Mouse (Mus musculus) small intestine, adult 2 months (tissue): ENCODE measurements around the gene Gid8.

Experiments used
- CTCF ChIP-seq: fragments of 200-500 bp; IDR thresholded peaks from 2 replicates; pipeline ENCODE4 v1.5.1; 2012; ENCODE audit warnings: low read depth, mild to moderate bottlenecking, control low read depth, inconsistent platforms, low read length, moderate library complexity, mixed read lengths; ENCODE audit not compliant: insufficient replicate concordance, insufficient read length; ENCODE audit errors: extremely low read depth
- POLR2A ChIP-seq: fragments of 200-500 bp; IDR thresholded peaks from 2 replicates; pipeline ENCODE4 v1.6.1; 2012; ENCODE audit warnings: low read depth, mild to moderate bottlenecking, control low read depth, inconsistent platforms, low read length, moderate library complexity

DNA sequence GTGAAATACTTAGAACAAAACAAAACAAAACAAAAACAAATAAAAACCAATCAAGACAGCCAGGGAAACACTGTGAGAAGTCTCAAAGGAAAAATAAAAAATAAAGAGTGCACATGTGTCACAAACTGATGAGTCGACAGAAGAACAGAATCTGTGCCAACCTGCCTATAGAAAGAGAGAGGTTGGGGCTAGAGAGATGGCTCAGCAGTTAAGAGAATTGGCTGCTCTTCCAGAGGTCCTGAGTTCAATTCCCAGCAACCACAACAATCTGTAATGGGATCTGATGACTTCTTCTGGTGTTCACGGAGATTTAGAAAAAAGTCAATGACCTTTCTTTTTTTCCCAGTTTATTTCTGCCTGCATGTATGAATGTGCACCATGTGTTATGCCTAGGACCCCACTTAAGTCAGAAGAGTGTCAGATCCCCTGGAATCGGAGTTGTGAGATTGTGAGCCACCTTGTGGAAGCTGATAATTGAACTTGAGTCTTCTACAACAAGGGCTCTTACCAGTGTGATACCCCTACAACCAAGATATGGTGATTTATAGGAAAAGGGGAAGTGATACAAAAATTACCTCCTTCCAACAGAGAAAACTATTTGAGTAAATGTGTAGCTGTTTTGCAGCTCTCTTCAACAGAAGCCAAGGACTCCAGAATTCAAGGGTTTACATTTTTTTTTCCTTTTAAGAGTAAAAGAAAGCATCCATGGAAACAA lies 6.1 kb upstream of the Gid8 start:
- no peak for TF ChIP-seq CTCF
- no peak for TF ChIP-seq POLR2A
